Comparison of ENCODE assay signal across 13 mouse cellular contexts in the genomic region with DNA sequence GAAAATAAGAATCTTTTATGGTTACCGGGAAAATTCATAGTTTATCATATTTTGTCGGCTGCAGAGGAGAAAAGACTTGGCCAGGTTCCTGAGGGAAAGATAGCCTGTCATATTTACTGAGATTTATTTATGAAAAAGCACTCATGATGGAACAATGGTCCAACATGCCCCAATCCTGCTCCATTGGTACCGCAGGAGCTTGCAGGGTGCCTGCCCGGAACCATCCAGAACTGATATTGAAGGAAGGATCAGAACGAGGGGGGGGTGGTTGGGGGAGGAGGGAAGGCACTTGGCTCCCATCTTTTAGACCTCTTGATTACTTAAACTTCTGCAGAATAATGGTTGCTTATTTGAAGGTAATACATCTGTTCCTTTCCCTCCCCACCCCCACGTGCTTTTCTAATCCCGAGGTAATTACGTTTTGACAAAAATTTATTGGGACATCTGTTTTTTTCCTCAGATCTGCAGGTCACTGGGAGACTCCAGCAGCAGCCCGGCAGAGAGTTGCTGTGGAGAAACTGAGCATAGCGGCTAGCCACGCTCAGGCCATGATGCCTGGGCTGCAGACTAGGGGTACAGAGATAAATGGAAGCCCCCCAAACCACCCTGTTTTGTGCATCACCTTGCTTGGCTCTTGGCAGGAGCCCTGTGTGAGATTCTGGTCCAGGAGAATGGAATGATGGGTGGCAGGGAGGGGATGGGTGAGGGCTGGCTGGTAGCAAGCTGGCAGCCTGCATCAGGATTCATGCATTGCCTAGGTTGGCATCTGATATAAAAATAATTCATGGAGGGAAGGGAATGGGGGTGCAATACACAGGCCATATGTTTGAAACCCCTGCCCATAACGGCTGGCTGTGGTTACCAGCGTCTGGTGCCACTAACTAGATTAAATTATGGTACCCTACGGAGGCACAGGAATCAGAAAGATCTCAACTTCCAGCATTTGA.
A peak's percentile ranks its signal among the peaks of the same experiment; 100 is the strongest.
DNase-seq lines count a peak whose midpoint lies in the region; ATAC-seq lines count a peak whose summit lies in the region.
"Had no signal": no experiment of that assay in that cellular context is flagged by ENCODE, and none has a peak within 500 bp of the region (broad histone marks: within the 10 kb centered on the region; RNA-seq: fewer than 3 reads in every experiment).

No protein-coding gene starts in this region.

- no peaks in the 10 kb centered on the region for H3K9me3 ChIP-seq in hindbrain, embryonic 13.5 days
- H3K9me3 ChIP-seq in hindbrain, embryonic 12.5 days (replicated peaks), result no peaks in the 10 kb centered on the region
- H3K9me3 ChIP-seq in embryonic facial prominence, embryonic 14.5 days (ENCODE audit: control insufficient read depth, low read length), result no peaks in the 10 kb centered on the region
- no peaks in the 10 kb centered on the region for H3K9me3 ChIP-seq in midbrain, embryonic 16.5 days (replicated peaks; ENCODE audit: control insufficient read depth, low read length, poor library complexity, severe bottlenecking)
- H3K9me3 ChIP-seq: liver, embryonic 12.5 days had no signal

- H3K4me1 ChIP-seq in hindbrain, embryonic 13.5 days (replicated peaks), result peaks cover 25% of the 10 kb centered on the region
- H3K4me1 ChIP-seq in hindbrain, embryonic 12.5 days, result peaks cover 27% of the 10 kb centered on the region
- peaks cover 48% of the 10 kb centered on the region for H3K4me1 ChIP-seq in embryonic facial prominence, embryonic 14.5 days (ENCODE audit: control insufficient read depth, insufficient read depth, low read length)
- no peaks in the 10 kb centered on the region for H3K4me1 ChIP-seq in midbrain, embryonic 16.5 days (ENCODE audit: control insufficient read depth, insufficient read depth, low read length)
- H3K4me1 ChIP-seq: liver, embryonic 12.5 days had no signal

- ATAC-seq in hindbrain, embryonic 13.5 days (ENCODE audit: low FRiP score), result peak; percentile 43
- no peak for ATAC-seq in hindbrain, embryonic 12.5 days (ENCODE audit: low FRiP score)
- no peak for ATAC-seq in embryonic facial prominence, embryonic 14.5 days (ENCODE audit: low read depth)
- ATAC-seq in erythroid progenitor cell, adult 5-6 weeks (replicated peaks; ENCODE audit: low FRiP score, poor library complexity, severe bottlenecking), result no peak
- no peak for ATAC-seq in midbrain, embryonic 16.5 days
- ATAC-seq: liver, embryonic 12.5 days had no signal

- no peak overlapping the region for H3K9ac ChIP-seq in hindbrain, embryonic 13.5 days
- no peak overlapping the region for H3K9ac ChIP-seq in hindbrain, embryonic 12.5 days
- H3K9ac ChIP-seq in embryonic facial prominence, embryonic 14.5 days (ENCODE audit: low read depth, low read length), result no peak overlapping the region
- H3K9ac ChIP-seq in midbrain, embryonic 16.5 days (ENCODE audit: low read depth, low read length), result no peak overlapping the region
- H3K9ac ChIP-seq: liver, embryonic 12.5 days had no signal

- peak; percentile 3 for DNase-seq in adrenal gland, adult 8-10 months
- no peak for DNase-seq in adrenal gland, postnatal 25 days
- DNase-seq in embryonic facial prominence, embryonic 14.5 days (ENCODE audit: low spot score), result no peak
- DNase-seq in mesoderm, embryonic 11.5 days (ENCODE audit: low read depth, low spot score), result peak; percentile 63
- DNase-seq: cerebellum, adult 11-12 months; gastrocnemius, postnatal 36 days; heart, postnatal 14 days; kidney, adult 9 months had no signal

- no peaks in the 10 kb centered on the region for H3K27me3 ChIP-seq in hindbrain, embryonic 13.5 days
- H3K27me3 ChIP-seq in hindbrain, embryonic 12.5 days, result no peaks in the 10 kb centered on the region
- H3K27me3 ChIP-seq in embryonic facial prominence, embryonic 14.5 days (replicated peaks; ENCODE audit: control insufficient read depth, insufficient read depth, low read length), result no peaks in the 10 kb centered on the region
- H3K27me3 ChIP-seq in midbrain, embryonic 16.5 days (ENCODE audit: control insufficient read depth, insufficient read depth, low read depth, low read length), result no peaks in the 10 kb centered on the region
- H3K27me3 ChIP-seq: liver, embryonic 12.5 days had no signal

- H3K27ac ChIP-seq in hindbrain, embryonic 13.5 days, result 0 out of 2 replicates have a peak overlapping the region, but pooled peaks have one; percentile 30
- no peak overlapping the region for H3K27ac ChIP-seq in hindbrain, embryonic 12.5 days
- peak overlapping the region; percentile 52; the same call in 1 of the 2 replicates for H3K27ac ChIP-seq in embryonic facial prominence, embryonic 14.5 days (replicated peaks; ENCODE audit: low read depth, low read length)
- no peak overlapping the region for H3K27ac ChIP-seq in midbrain, embryonic 16.5 days (ENCODE audit: low read length)
- H3K27ac ChIP-seq: liver, embryonic 12.5 days had no signal

- H3K36me3 ChIP-seq in hindbrain, embryonic 13.5 days, result no peaks in the 10 kb centered on the region
- H3K36me3 ChIP-seq in hindbrain, embryonic 12.5 days, result no peaks in the 10 kb centered on the region
- H3K36me3 ChIP-seq in embryonic facial prominence, embryonic 14.5 days (ENCODE audit: control insufficient read depth, insufficient read depth, low read length), result no peaks in the 10 kb centered on the region
- H3K36me3 ChIP-seq in midbrain, embryonic 16.5 days (ENCODE audit: control insufficient read depth, insufficient read depth, low read length), result no peaks in the 10 kb centered on the region
- H3K36me3 ChIP-seq: liver, embryonic 12.5 days had no signal

- WGBS in hindbrain, embryonic 13.5 days, result 69% methylated on average over 14 of the region's 14 CpGs
- 69% methylated on average over 14 of the region's 14 CpGs for WGBS in hindbrain, embryonic 12.5 days
- 42% methylated on average over 14 of the region's 14 CpGs for WGBS in embryonic facial prominence, embryonic 14.5 days
- WGBS in midbrain, embryonic 16.5 days, result 78% methylated on average over 14 of the region's 14 CpGs

- H3K4me2 ChIP-seq in hindbrain, embryonic 13.5 days, result no peak overlapping the region
- H3K4me2 ChIP-seq in hindbrain, embryonic 12.5 days (replicated peaks), result no peak overlapping the region
- no peak overlapping the region for H3K4me2 ChIP-seq in embryonic facial prominence, embryonic 14.5 days (ENCODE audit: low read depth, low read length)
- H3K4me2 ChIP-seq in midbrain, embryonic 16.5 days (ENCODE audit: low read length), result no peak overlapping the region
- H3K4me2 ChIP-seq: liver, embryonic 12.5 days had no signal

- H3K4me3 ChIP-seq in hindbrain, embryonic 13.5 days, result no peak overlapping the region
- H3K4me3 ChIP-seq in hindbrain, embryonic 12.5 days, result no peak overlapping the region
- no peak overlapping the region for H3K4me3 ChIP-seq in embryonic facial prominence, embryonic 14.5 days (ENCODE audit: low read depth, low read length)
- no peak overlapping the region for H3K4me3 ChIP-seq in midbrain, embryonic 16.5 days (ENCODE audit: low read depth, low read length)
- H3K4me3 ChIP-seq: liver, embryonic 12.5 days had no signal

Comparison
In these comparisons a context has a peak if more than half of its experiments do, and no peak if none do; other contexts are left out.
1. DNase-seq: peak in adrenal gland, adult 8-10 months (single experiment) and mesoderm, embryonic 11.5 days (single experiment); none in adrenal gland, postnatal 25 days (single experiment) and embryonic facial prominence, embryonic 14.5 days (single experiment).
2. H3K27ac ChIP-seq: peak in hindbrain, embryonic 13.5 days (single experiment) and embryonic facial prominence, embryonic 14.5 days (single experiment); none in hindbrain, embryonic 12.5 days (single experiment) and midbrain, embryonic 16.5 days (single experiment).